Mouse (Mus musculus): ENCODE measurements around the gene Astn2.

GRCm38 (mm10) chr4:65969318-65969717 lies 435.1 kb downstream of the Astn2 start:
- TF ChIP-seq CTCF (conservative IDR thresholded peaks at IDR 0.05; ENCODE audit: low read length) = no peak
- no peak for TF ChIP-seq NANOG (IDR thresholded peaks at IDR 0.05; ENCODE audit: borderline replicate concordance, low read length)

Data from E14TG2a.4 (cell line).